Mouse (Mus musculus): ENCODE measurements at regions not wholly inside any gene's neighbourhood (a gene's known extent, or its start where the extent isn't known, plus 50 kb on each side); places are given as distances from the start of the nearest gene placed in this dataset.

- peak; percentile 7 for DNase-seq (ENCODE audit: low read depth, low spot score)
Measured at GRCm38 (mm10) chr17:63575316-63576007, 75.6 kb upstream of the Fbxl17 start.

DNA sequence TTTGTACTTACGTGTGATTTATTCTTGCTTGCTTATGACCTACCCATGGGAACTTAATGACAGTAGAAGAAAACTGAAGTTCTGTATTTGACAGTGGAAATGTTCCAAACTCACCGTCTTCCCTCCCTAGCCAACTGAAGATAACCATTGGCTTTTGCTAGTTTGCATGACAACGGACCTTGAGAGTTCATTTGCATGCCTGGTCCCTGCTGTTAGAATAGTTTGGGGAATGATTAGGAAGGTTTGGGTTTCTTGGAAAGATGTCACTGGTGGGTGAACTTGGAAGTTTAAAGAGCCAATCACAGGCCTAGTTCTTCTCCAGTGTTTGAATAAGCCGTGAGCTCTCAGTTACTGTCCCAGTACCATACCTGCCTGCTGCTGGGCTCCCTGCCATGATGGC is 83.1 kb upstream of the Fbxl17 start:
- DNase-seq (ENCODE audit: low read depth, low spot score), result no peak

- no peak for DNase-seq (ENCODE audit: low read depth, low spot score)
Measured at GRCm38 (mm10) chr17:63607021-63607751, 107.4 kb upstream of the Fbxl17 start.

- no peak for DNase-seq (ENCODE audit: low read depth, low spot score)
Measured at GRCm38 (mm10) chr17:63622726-63623125, 122.9 kb upstream of the Fbxl17 start.

DNA sequence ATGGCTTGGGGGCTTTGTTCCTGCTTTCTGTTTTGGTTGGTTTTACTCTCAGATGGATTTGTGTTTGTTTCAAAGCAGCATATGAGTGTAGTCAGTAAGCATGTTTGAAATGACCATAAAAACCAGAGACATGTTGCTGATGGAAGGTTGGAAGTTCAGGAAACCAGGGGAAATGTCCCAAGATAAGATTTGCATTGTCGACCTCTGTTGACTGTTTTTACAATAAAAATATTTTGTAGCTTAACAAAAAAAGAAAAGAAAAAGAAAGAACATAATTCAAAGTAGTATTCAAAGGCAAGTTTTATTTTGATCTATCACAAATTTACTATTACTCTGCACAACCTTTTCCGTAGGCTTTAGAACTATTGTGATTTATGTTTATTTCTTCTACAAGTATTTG is 137.8 kb upstream of the Fbxl17 start:
- no peak for DNase-seq (ENCODE audit: low read depth, low spot score)

GRCm38 (mm10) chr17:63644390-63644789 is 144.6 kb upstream of the Fbxl17 start:
- peak; percentile 69 for DNase-seq (ENCODE audit: low read depth, low spot score)

- no peak for DNase-seq (ENCODE audit: low read depth, low spot score)
Measured at GRCm38 (mm10) chr17:63657687-63658086, 157.9 kb upstream of the Fbxl17 start.

DNA sequence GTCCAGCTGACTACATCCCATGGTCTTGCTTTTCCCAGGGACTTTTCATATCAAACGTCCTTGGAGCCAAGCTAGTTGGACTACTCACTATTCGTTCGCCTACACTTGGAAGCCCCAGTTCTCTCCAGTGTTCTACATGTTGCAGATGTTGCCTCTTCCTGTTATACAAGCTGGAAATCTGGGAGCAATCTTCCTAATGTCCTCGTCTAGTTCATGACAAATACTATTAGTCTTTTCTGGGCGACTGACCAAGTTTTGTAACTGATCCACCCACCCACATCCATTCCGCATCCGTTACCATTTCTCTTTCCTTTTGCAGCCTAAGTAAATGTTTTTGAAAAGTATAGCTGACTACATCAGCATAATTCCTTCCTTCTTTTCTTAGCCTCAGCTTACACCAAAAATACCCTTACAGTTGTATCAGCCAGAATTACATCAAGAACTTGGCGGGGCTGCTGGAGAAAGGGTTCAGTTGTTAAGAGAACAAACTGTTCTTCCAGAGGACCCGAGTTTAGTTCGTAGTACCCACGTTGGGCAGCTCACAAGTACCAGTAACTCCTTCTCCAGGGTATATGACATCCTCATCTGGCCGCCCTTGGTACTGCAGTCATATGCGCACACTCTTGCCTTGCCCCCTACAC is 161.1 kb upstream of the Fbxl17 start:
- DNase-seq (ENCODE audit: low read depth, low spot score), result peak; percentile 82

DNA sequence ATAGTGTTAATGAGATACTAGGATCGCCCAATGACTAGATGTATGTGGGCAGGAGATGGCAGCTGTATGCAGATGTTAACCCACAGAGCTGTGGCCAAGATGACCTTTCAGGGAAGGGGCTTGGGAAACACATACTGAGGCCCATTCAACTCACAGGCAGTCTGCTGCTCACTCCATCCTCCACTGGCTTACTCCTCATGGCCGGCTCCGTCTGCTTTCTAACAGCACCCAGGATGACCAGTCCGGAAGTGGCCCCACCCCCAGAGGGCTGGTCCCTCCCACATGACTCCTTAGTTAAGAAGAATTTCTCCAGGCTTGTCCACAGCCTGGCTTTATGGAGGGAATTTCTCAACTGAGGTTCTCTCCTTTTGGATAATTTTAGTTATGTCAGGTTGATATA is 161.8 kb upstream of the Fbxl17 start:
- DNase-seq (ENCODE audit: low read depth, low spot score), result no peak

DNA sequence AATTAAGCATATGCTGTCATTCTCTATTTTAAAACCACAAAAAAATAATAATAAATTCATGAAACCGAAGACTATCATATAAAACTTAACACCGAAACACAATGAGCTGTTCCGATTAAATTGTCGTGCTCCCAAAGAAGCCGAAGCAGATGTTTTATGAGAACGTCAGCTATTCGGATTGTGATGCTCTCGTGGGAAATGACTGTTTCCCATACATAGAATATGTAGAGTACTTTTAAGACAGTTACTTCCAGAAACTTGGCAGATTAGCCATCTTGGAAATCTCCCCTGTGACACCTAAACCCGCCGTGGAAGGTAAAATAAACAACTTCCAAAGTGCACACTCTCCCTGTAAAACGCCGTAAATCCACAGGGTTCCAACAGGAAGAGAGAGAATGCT is 162.4 kb upstream of the Fbxl17 start:
- DNase-seq (ENCODE audit: low read depth, low spot score), result no peak

DNA sequence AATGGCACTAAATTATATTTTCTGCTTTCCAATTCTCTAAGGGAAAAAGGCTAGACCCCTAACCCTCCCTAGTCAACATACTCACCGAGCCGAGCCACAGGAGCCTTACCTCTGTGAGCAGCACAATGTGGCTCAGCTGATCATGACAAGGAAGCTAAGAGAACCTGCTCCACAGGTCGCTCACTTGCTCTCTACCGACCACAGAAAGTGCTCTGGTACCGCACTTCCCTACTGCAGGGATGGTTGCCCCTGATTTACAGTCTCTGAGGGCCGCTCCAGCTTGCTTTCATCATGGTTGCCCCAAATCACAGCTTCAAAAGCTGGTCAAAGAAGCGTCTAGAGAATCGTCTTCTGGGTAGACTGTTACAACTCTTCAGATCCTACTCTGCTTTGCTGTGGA is 177.0 kb upstream of the Fbxl17 start:
- no peak for DNase-seq (ENCODE audit: low read depth, low spot score)

GRCm38 (mm10) chr17:63677996-63678657 is 178.3 kb upstream of the Fbxl17 start:
- DNase-seq (ENCODE audit: low read depth, low spot score), result peak; percentile 85

DNA sequence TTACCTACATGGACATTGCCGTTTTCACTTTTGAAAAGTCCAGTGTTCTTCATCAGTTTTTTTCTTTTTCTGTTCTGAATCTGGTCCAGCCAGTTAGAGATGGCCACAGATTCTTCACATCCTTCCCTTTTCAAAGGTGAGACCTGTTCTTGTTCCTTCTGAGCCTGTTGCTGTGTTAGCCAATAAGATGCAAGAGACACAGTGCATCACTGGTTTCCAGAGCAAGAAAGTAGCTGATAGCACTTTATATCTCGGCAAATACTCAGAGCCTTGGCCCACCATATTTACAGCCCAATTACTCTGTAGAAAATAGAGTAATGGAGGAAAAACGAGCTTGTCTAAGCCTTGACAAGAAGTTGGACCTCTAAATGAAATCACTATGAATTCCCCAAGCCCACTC is 180.7 kb upstream of the Fbxl17 start:
- no peak for DNase-seq (ENCODE audit: low read depth, low spot score)

DNA sequence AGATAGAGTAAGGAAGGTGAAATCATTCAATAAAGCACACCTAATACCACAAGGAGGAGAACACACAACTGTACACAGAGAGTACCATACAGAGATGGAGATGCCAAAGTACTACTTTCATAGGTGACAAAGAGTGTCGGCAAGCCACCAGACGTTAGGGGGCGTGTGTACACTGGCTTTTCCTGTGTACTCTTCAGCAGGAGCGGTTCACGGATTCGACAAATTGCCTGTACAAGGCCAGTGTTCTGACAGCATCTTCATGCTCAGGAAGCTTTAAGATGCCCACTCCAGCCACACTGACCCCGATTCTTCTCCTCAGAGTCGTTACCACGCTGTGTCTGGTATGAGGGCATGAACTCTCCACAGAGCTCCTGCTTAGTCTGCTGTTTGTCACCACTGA is 179.5 kb upstream of the Fer start:
- DNase-seq (ENCODE audit: low read depth, low spot score), result no peak

- DNase-seq (ENCODE audit: low read depth, low spot score), result no peak
Measured at GRCm38 (mm10) chr17:63684026-63684425, 178.8 kb upstream of the Fer start.

DNA sequence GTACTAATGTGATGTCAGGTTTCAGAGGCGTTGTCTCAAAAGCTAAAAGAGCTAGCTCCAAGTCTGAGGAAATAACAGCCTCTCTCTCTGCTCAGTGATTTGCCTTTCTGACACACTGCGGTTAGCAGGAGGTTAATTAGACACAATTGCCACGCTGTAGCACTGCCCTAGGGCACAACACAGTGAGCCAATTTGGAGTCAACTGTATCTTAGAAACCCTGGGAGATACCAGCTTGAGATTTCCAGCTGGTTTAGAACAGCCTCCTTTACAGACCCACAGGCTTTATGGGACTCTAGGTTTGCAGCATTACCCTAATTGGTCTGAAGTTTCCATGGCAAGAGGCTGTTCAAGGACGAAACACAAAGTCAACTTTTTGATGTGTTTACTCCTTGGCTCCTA is 176.9 kb upstream of the Fer start:
- no peak for DNase-seq (ENCODE audit: low read depth, low spot score)

GRCm38 (mm10) chr17:63686361-63686760 is 176.5 kb upstream of the Fer start:
- no peak for DNase-seq (ENCODE audit: low read depth, low spot score)

DNA sequence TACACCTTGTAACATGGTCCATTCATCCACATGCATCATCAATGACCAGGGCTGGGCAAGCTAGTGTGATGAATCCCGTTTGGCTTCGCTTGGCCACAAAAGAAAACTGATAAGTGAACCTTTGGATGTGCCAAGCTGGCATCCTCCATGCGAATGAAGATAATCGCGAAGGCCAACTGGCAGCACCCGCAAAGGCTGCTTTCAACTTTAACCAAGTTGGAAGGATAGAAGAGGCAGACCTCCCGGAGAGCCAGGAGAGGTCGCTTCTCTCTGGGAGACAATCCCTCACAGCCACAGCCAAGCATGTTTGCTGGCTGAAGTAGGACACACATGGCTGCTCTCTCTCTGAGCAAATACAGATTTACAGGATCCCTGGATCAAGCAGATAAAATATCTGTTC is 173.6 kb upstream of the Fer start:
- DNase-seq (ENCODE audit: low read depth, low spot score), result peak; percentile 24

- DNase-seq (ENCODE audit: low read depth, low spot score), result no peak
Measured at GRCm38 (mm10) chr17:63690829-63691689, 171.8 kb upstream of the Fer start.

DNA sequence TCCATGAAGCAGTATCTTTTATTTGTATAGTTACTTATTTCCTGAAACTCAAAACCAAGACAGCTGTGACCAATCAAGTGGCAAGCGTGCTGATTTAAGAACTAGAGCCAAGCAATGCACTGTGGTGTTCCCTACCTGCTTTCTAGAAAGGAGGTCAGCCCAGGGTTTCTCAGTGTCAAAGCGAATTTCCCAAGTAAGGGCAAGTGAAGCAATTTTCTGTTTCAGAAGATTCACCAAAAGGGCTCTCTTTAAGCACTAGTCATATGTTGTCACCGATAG is 171.2 kb upstream of the Fer start:
- DNase-seq (ENCODE audit: low read depth, low spot score), result no peak

DNA sequence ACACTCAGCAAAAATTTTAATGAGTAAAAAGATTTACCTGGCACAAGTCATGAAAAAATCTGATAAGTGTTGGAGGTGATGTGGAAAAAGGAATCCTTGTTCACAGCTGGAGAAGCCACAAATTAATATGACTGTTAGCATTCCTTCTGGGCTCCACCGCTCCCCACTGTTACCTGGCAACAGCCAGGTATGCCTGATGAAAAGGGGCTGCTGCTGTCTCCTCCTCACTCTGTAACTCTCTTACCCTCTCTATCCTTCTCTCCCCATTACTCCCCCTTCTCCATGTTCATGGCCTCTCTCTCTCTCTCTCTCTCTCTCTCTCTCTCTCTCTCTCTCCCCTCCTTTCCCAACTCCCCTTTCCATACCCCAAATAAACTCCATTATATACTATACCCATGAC is 169.6 kb upstream of the Fer start:
- no peak for DNase-seq (ENCODE audit: low read depth, low spot score)

- no peak for DNase-seq (ENCODE audit: low read depth, low spot score)
Measured at GRCm38 (mm10) chr17:63699537-63699936, 163.3 kb upstream of the Fer start.
